Mouse (Mus musculus): ENCODE measurements around the gene Azin2. TPM values are rescaled to one million over a fixed set of nuclear protein-coding genes. Genes with fewer than 3 reads are reported as not detected.

Azin2 gene
- polyA plus RNA-seq, 1 experiment from 2014 or later, result 17.7 TPM

DNA sequence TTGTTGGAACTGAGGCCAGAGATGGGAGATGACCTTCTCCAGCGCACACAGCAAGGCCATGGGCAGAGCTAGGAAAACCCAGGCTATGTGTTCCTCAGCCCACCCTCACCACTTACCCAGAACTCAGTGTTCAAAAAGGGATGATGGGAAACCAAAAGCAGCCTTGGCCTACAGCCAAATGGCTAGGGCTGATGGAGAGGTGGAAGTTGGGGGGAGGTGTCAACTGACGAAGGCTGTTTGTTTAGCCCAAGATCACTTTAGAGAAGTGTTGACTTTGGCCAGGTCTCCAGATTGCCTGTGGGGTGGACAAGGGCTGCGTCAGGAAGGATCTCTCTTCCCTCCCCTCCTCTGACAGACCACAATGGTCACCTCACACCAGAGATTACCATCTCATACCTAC lies 44.1 kb downstream of the Azin2 start:
- Histone ChIP-seq H3K4me3 (no peak overlapping the region), H3K9ac (no peak overlapping the region), H3K4me1 (0 out of 2 replicates have a peak, but pooled peaks cover 3% of the 10 kb centered on the region), H3K9me3 (replicated peaks) (no peaks in the 10 kb centered on the region), H3K36me3 (no peaks in the 10 kb centered on the region), H3K27ac (no peak overlapping the region), H3K27me3 (peaks cover 18% of the 10 kb centered on the region; the same call in 1 of the 2 replicates), H3K4me2 (replicated peaks) (no peak overlapping the region)
- no peak for ATAC-seq (ENCODE audit: low FRiP score)
- WGBS, result 60% methylated on average over 3 of the region's 3 CpGs

DNA sequence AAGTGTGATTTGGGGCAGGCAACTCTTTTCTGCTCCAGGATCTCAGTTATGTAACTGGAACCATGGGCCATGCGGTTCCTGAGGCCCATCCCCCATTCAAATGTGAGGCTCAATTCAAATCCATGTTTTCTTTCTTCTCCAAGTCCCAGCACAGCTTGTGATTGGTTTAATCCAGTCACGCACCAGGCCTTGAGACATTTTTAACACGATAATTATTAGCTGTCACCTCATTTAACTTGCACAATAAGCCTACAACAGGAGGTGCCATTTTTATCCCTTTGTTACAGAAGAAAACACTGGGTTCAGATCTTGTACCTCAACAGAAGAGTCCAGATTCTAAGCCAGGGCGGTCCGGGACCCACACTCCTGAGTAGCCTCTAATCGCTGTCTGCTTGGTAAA lies 44.5 kb downstream of the Azin2 start:
- H3K9me3 ChIP-seq (replicated peaks), result no peaks in the 10 kb centered on the region
- ATAC-seq (ENCODE audit: low FRiP score), result no peak
- no peak overlapping the region for H3K4me3 ChIP-seq
- no peak overlapping the region for H3K4me2 ChIP-seq (replicated peaks)
- H3K4me1 ChIP-seq, result 0 out of 2 replicates have a peak, but pooled peaks cover 3% of the 10 kb centered on the region
- 81% methylated on average over 6 of the region's 6 CpGs for WGBS
- H3K27ac ChIP-seq, result no peak overlapping the region
- no peaks in the 10 kb centered on the region for H3K36me3 ChIP-seq
- H3K27me3 ChIP-seq, result peaks cover 14% of the 10 kb centered on the region; the same call in 1 of the 2 replicates
- H3K9ac ChIP-seq, result no peak overlapping the region

DNA sequence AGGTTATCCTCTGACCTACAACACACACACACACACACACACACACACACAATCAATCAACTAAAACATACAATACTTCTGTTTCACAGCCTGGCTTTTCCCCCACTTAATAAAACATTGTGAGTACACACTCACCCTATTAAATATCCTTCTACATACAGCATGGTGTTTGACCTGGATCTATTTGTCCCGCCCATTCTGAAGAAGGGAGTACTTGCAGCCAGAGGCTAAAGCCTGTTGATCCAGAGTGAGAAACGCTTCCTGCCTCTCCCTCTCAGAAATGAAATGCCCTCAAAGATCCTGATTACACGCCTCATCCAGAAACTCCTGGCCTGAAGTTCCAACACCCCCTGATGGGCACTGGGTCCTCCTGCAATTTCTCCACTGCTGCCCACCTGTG lies 45.1 kb downstream of the Azin2 start:
- Histone ChIP-seq H3K27me3 (peaks cover 14% of the 10 kb centered on the region; the same call in 1 of the 2 replicates), H3K9ac (no peak overlapping the region), H3K36me3 (peaks cover 2% of the 10 kb centered on the region; the same call in 1 of the 2 replicates), H3K4me3 (no peak overlapping the region), H3K4me1 (0 out of 2 replicates have a peak, but pooled peaks cover 3% of the 10 kb centered on the region), H3K27ac (no peak overlapping the region), H3K9me3 (replicated peaks) (no peaks in the 10 kb centered on the region), H3K4me2 (replicated peaks) (no peak overlapping the region)
- ATAC-seq (ENCODE audit: low FRiP score), result no peak
- WGBS, result 83% methylated on average over 3 of the region's 3 CpGs

DNA sequence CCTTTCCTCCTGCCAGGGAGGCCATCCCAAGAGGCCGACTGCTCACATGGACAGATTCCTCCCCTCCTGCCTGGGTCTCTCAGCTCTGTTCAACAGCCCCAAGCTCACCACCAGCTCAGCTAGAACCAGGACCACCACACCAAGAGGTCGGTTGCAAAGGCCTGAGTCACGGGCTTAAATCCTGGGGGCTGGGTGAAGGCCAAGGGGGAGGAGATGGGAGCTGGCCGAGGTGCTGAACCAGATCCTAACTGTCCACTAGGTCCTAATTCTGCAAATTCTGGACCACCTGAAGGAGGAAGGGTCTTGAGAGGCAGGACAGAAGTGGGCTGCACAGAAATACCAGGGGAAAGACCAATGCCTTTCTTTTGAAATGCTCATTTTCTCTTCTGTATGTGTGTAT lies 48.4 kb downstream of the Azin2 start:
- ATAC-seq (ENCODE audit: low FRiP score), result no peak
- Histone ChIP-seq H3K4me3 (no peak overlapping the region), H3K9me3 (replicated peaks) (no peaks in the 10 kb centered on the region), H3K27ac (no peak overlapping the region), H3K4me2 (replicated peaks) (no peak overlapping the region), H3K4me1 (0 out of 2 replicates have a peak, but pooled peaks cover 3% of the 10 kb centered on the region), H3K27me3 (no peaks in the 10 kb centered on the region; the same call in 1 of the 2 replicates), H3K36me3 (peaks cover 28% of the 10 kb centered on the region), H3K9ac (no peak overlapping the region)
- 36% methylated on average over 4 of the region's 4 CpGs for WGBS

DNA sequence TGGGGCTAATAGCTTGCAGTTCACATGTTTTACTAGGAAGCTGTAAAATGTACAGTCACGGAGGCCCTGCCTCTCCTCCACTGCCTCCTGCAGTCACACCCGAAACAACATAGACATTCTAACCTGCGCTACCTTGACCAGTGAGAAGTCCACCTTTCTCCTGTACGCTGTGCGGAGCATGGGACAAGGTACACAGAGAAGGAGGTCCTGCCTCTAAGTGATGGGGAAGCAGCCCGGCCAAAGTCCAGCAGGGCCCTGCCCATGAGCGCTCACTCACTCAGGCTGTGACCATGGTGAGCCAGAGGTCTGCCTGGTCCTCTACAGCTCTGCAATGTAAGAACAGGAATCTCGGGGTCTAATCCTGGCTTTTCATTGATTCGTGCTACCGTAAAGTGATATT lies 50.2 kb downstream of the Azin2 start:
- H3K9ac ChIP-seq, result no peak overlapping the region
- ATAC-seq (ENCODE audit: low FRiP score), result no peak
- no peak overlapping the region for H3K27ac ChIP-seq
- 92% methylated on average over 10 of the region's 10 CpGs for WGBS
- no peak overlapping the region for H3K4me2 ChIP-seq (replicated peaks)
- no peaks in the 10 kb centered on the region for H3K9me3 ChIP-seq (replicated peaks)
- H3K27me3 ChIP-seq, result no peaks in the 10 kb centered on the region
- H3K4me1 ChIP-seq, result 0 out of 2 replicates have a peak, but pooled peaks cover 5% of the 10 kb centered on the region
- H3K4me3 ChIP-seq, result no peak overlapping the region
- peaks cover 28% of the 10 kb centered on the region for H3K36me3 ChIP-seq

DNA sequence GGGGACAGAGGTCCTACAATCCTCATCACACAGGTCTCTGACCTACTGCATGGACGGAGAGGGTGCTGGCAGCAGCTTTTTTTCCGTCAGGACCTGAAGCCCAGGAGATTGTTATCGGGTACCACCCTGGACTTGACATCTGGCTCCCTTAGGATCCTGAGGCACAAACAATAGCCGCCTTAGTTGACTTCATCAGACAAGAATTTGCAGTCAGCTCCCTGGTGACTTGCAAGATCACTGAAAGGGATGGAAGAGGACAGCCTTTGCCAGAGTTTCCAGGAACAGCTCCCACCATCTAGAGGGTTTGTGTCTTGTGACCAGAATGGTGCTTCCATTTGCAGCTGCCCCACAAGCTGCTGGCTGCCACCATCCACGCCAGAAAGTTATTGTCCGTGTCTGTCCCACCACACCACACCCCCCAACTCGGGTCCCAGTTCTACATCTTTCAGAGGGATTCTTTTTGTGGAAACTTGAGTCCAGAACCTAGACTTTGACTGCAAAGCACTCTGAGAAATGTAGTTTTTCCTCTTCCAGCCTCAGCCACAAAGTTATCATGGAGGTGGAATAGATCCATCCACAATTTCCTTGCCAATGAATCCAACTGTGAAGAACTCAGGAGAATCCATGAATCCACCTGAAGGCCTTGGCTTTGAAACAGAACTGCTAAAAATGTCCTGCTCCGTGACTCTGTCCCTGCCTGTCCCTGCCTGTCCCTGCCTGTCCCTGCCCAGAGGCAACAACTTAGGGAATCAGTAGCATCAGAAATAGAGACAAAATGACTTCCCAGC lies 51.8 kb downstream of the Azin2 start:
- H3K4me3 ChIP-seq, result no peak overlapping the region
- no peaks in the 10 kb centered on the region for H3K9me3 ChIP-seq (replicated peaks)
- H3K9ac ChIP-seq, result no peak overlapping the region
- H3K36me3 ChIP-seq, result peaks cover 28% of the 10 kb centered on the region
- no peak for ATAC-seq (ENCODE audit: low FRiP score)
- H3K4me1 ChIP-seq, result peaks cover 16% of the 10 kb centered on the region
- no peak overlapping the region for H3K4me2 ChIP-seq (replicated peaks)
- WGBS, result 77% methylated on average over 8 of the region's 8 CpGs
- H3K27me3 ChIP-seq, result no peaks in the 10 kb centered on the region
- no peak overlapping the region for H3K27ac ChIP-seq

DNA sequence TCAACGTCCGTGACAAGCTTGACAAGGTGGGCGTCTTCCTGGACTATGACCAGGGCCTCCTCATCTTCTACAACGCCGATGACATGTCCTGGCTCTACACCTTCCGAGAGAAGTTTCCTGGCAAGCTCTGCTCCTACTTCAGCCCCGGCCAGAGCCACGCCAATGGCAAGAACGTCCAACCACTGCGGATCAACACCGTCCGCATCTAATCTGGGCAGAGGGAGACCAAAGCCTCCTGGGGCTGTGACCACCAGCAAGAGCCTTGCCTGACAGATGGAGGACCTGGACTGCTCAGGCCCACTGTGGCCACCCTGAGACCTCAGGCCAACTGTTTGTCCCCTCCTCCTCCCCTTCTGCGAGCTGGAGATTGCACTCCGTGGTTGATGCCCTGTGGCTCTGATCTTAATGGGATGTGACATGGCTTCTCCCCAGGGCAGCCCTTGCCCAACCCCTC lies 52.8 kb downstream of the Azin2 start:
- no peaks in the 10 kb centered on the region for H3K9me3 ChIP-seq (replicated peaks)
- H3K27ac ChIP-seq, result no peak overlapping the region
- ATAC-seq (ENCODE audit: low FRiP score), result no peak
- H3K36me3 ChIP-seq, result peaks cover 28% of the 10 kb centered on the region
- H3K4me2 ChIP-seq (replicated peaks), result no peak overlapping the region
- no peaks in the 10 kb centered on the region for H3K27me3 ChIP-seq
- H3K9ac ChIP-seq, result no peak overlapping the region
- H3K4me3 ChIP-seq, result no peak overlapping the region
- peaks cover 27% of the 10 kb centered on the region for H3K4me1 ChIP-seq
- WGBS, result 89% methylated on average over 14 of the region's 14 CpGs

DNA sequence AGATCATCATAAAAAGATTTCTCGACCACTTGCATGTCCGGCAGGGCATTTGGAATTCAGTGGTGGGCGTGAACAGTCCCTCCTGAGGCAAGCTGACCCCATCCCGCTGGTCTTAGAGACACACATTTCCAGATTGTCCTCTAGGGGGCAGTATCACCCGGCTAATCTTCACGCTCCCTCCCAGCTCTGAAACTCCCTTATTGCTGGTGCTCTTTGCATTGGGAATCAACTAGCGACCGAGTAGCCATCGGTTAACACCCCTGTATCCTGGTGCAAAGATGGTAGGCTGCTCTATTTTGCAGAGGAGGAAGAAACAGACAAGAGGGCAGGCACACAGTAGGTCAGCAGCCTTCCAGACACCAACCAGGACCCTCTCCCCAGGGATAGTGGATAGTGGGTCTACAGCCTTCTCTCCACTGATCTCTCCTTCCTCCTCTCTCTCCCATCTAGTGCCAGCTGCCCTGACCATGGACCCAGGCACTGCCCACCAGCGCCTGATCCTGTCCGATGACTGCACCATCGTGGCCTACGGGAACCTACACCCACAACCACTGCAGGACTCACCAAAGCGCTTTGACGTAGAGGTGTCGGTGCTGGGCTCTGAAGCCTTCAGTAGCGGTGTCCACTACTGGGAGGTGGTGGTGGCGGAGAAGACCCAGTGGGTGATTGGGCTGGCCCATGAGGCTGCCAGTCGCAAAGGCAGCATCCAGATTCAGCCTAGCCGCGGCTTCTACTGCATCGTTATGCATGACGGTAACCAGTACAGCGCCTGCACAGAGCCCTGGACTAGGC lies 53.5 kb downstream of the Azin2 start:
- Histone ChIP-seq H3K4me2 (replicated peaks) (no peak overlapping the region), H3K36me3 (peaks cover 28% of the 10 kb centered on the region), H3K27ac (no peak overlapping the region), H3K9me3 (replicated peaks) (no peaks in the 10 kb centered on the region), H3K4me3 (no peak overlapping the region), H3K27me3 (no peaks in the 10 kb centered on the region), H3K9ac (no peak overlapping the region), H3K4me1 (peaks cover 33% of the 10 kb centered on the region)
- WGBS, result 63% methylated on average over 24 of the region's 24 CpGs
- ATAC-seq (ENCODE audit: low FRiP score), result 0 out of 2 replicates have a peak, but pooled peaks have one; percentile 38

DNA sequence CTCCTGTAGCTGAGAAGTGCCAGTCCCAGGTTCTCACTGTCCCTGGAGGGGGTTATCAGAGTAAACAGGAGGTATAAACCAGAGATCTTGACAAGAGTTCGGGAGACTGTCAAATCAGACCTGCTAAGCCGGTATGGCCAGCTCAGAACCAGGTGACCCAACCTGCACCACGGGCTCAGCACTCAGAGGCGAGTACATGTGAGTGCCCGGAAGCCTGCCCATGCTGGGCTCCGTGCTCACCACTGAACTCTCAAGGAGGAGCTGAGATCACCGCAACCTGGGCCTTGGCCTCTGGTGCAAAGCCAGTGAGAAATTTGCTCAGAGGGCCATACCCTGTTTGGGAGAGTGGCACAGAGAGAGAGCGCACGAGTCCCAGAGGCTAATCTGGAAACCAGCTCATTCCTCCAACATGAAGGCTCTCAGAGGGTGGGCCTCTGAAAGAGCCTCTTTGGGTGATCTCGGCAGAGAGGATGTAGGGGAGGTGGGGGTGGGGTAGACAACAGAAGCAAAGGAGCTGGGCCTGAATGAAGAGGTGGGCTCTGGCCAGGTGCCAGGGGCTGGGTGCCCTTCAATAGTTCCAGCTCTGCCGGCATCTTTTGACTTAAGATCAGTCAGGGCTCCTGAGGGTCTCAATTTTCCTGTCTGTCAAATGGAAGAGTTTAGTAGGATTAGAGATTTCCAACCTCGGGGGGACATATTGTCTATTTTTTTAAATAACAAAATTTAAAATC lies 54.8 kb downstream of the Azin2 start:
- Histone ChIP-seq H3K4me3 (no peak overlapping the region), H3K36me3 (peaks cover 34% of the 10 kb centered on the region), H3K27me3 (no peaks in the 10 kb centered on the region), H3K9me3 (replicated peaks) (no peaks in the 10 kb centered on the region), H3K9ac (no peak overlapping the region), H3K4me1 (peaks cover 37% of the 10 kb centered on the region), H3K4me2 (replicated peaks) (no peak overlapping the region), H3K27ac (peak overlapping the region; percentile 32)
- no peak for ATAC-seq (ENCODE audit: low FRiP score)
- WGBS, result 70% methylated on average over 12 of the region's 12 CpGs

DNA sequence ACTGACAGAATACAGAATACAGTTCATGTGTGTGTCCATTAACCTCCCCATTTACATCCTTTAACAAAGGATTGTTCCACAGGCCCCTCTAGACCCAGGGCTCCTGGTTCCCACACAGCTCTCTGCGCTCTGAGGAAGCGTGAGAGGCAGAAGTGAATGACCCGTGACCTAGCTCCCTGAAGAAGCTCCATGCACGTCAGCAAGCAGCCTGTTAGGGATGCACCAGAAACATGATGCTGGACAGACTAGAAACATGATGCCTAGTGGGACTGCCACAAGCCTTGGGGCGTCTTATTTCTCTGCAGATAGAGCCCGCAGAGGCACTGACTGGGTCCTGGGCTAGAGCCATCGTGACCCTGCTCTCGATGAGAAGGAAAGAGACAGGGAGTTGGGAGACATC lies 55.5 kb downstream of the Azin2 start:
- WGBS, result 42% methylated on average over 8 of the region's 8 CpGs
- Histone ChIP-seq H3K4me2 (replicated peaks) (no peak overlapping the region), H3K4me1 (peaks cover 37% of the 10 kb centered on the region), H3K9ac (no peak overlapping the region), H3K4me3 (no peak overlapping the region), H3K27me3 (no peaks in the 10 kb centered on the region), H3K27ac (peak overlapping the region; percentile 32), H3K36me3 (peaks cover 32% of the 10 kb centered on the region), H3K9me3 (replicated peaks) (no peaks in the 10 kb centered on the region)
- ATAC-seq (ENCODE audit: low FRiP score), result no peak

DNA sequence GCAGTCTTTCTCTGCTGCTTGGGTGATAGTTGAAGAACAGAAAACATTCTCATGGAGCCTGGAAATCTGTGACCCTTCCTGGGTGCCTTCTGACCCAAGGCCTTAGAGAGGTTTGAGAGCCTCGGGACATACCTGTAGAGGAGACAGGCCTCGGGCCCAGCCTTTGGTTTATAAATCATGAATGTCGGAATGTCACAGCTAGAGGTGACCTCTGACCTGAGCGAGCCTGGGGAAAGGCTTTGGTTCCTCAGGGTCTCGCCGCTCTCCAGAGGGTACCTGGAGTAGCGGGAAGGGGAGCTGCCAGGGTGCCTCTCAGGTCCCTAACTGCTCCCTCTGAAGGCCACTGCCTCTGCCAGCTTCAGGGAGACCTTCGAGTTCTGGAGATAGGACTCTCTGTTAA lies 57.0 kb downstream of the Azin2 start:
- Histone ChIP-seq H3K9ac (no peak overlapping the region), H3K27ac (no peak overlapping the region), H3K4me2 (replicated peaks) (no peak overlapping the region), H3K4me1 (peaks cover 41% of the 10 kb centered on the region), H3K36me3 (peaks cover 28% of the 10 kb centered on the region), H3K4me3 (no peak overlapping the region), H3K9me3 (replicated peaks) (no peaks in the 10 kb centered on the region), H3K27me3 (no peaks in the 10 kb centered on the region)
- WGBS, result 26% methylated on average over 8 of the region's 8 CpGs
- ATAC-seq (ENCODE audit: low FRiP score), result no peak
